Mouse (Mus musculus) midbrain, postnatal 0 days (tissue): ENCODE results near the gene Tulp3. TPM values are rescaled to one million over a fixed set of nuclear protein-coding genes. Genes with fewer than 3 reads are reported as not detected.
A peak's percentile ranks its signal among the peaks of the same experiment; 100 is the strongest.
"Not testable (repeated sequence)": the region's sequence is repeated elsewhere in the genome, so short reads cannot be mapped to it uniquely, and the experiment has no call there.

ENCODE experiments used
- ATAC-seq: fragments of 200-750 bp; cut with Nextera tagmentation; 2 replicates; pipeline ENCODE4 v1.8.0; 2017; ENCODE audit warnings: moderate number of reproducible peaks, mild to moderate bottlenecking, moderate TSS enrichment, moderate library complexity; ENCODE audit not compliant: low FRiP score
- DNase-seq: peaks from one replicate; pipeline ENCODE4 v3.0.0-alpha.2; 2015; ENCODE audit warnings: low spot score
- H3K27ac ChIP-seq: fragments of 300-500 bp; sonication (generic); 2 replicates; pipeline ENCODE4 v1.5.1; 2014; ENCODE audit warnings: low read depth, mild to moderate bottlenecking, low read length, mixed read lengths
- H3K27me3 ChIP-seq: fragments of 300-500 bp; sonication (generic); 2 replicates; pipeline ENCODE4 v1.6.1; 2014; ENCODE audit warnings: low read length, control low read depth, mixed read lengths; ENCODE audit not compliant: insufficient read depth
- H3K36me3 ChIP-seq: fragments of 300-500 bp; sonication (generic); 2 replicates; pipeline ENCODE4 v1.6.1; 2014; ENCODE audit warnings: low read length, control low read depth, mixed read lengths; ENCODE audit not compliant: insufficient read depth
- H3K4me1 ChIP-seq: fragments of 300-500 bp; sonication (generic); 2 replicates; pipeline ENCODE4 v1.6.1; 2014; ENCODE audit warnings: mild to moderate bottlenecking, control low read depth, antibody characterized with exemption, low read length, mixed read lengths; ENCODE audit not compliant: insufficient read depth
- H3K4me2 ChIP-seq: fragments of 300-500 bp; sonication (generic); 2 replicates; pipeline ENCODE4 v1.6.1; 2014; ENCODE audit warnings: low read depth, mild to moderate bottlenecking, low read length, mixed read lengths; ENCODE audit not compliant: poor library complexity, severe bottlenecking
- H3K4me3 ChIP-seq: fragments of 300-500 bp; sonication (generic); 2 replicates; pipeline ENCODE4 v1.5.1; 2014; ENCODE audit warnings: low read depth, mild to moderate bottlenecking, low read length, moderate library complexity
- H3K9ac ChIP-seq: fragments of 300-500 bp; sonication (generic); replicated peaks from 2 replicates; pipeline ENCODE4 v1.6.1; 2014; ENCODE audit warnings: mild to moderate bottlenecking, low read length, moderate library complexity, mixed read lengths; ENCODE audit not compliant: poor library complexity, severe bottlenecking
- H3K9me3 ChIP-seq: fragments of 300-500 bp; sonication (generic); 2 replicates; pipeline ENCODE4 v1.6.1; 2016; ENCODE audit warnings: low read length, control low read depth
- CTCF ChIP-seq: IDR thresholded peaks from 2 replicates; pipeline ENCODE4 v1.5.1; 2016; ENCODE audit warnings: antibody characterized with exemption, mild to moderate bottlenecking
- WGBS: fragments of 180-500 bp; shearing (Covaris S2); extraction: QIAGEN DNeasy Blood & Tissue Kit; methylation state at CpG from one replicate; pipeline ENCODE4 v1.1.7; 2014; 5-methylcytosine and 5-hydroxymethylcytosine counted together
- polyA plus RNA-seq: library from polyadenylated mRNA; unstranded; fragments of >200 nt; fragmentation: Nextera tagmentation; extraction: Ambion mirVana; gene quantifications from 2 replicates; pipeline ENCODE4 v1.2.1, GENCODE M21; 2015
- total RNA-seq: library from RNA; depleted of rRNA; stranded (reverse); fragments of >200 nt; gene quantifications from 2 replicates; pipeline ENCODE4 v1.2.3, GENCODE M21; 2014

Tulp3 gene
- total and polyA plus RNA-seq, 2 experiments from 2014 or later: 14.3 to 14.7 TPM

DNA sequence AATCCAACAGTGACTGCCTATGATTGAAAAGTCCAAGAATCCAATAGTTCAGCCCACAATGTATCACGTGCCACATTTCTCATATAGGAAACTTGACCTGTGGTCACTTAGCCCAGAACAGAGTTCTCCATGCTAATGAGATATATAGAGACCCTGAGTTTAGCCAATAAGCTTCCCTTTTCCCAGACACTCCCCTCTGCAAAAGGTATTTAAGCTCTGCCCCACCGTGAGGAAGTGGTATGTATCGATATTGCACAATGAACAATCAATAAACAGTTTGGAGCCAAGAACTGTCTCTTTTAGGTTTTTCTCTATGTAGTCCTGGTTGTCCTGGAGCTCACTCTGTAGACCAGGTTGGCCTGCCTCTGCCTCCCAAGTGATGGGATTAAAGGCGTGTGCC lies 50.9 kb downstream of the Tulp3 start:
- ATAC-seq (no peak), DNase-seq (no peak)
- no peak for TF ChIP-seq CTCF
- Histone ChIP-seq H3K27me3 (peaks cover 19% of the 10 kb centered on the region), H3K9ac (no peak overlapping the region), H3K4me3 (no peak overlapping the region), H3K4me1 (peaks cover 2% of the 10 kb centered on the region; the same call in 1 of the 2 replicates), H3K36me3 (no peaks in the 10 kb centered on the region), H3K4me2 (no peak overlapping the region), H3K9me3 (no peaks in the 10 kb centered on the region), H3K27ac (no peak overlapping the region)
- WGBS: 73% methylated on average over 4 of the region's 4 CpGs

DNA sequence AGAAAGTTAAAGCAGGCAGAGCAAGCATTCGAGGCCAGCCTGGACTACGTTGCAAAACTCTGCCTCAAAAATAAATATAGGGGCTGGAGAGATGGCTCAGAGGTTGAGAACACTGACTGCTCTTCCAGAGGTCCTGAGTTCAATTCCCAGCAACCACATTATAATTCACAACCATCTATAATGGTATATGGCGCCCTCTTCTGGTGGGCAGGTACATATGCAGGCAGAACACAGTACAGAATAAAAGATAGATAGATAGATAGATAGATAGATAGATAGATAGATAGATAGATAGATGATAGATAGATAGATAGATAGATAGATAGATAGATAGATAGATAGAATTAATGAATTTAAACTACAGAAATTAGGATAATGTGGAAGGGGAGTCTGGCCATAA lies 53.0 kb downstream of the Tulp3 start:
- ATAC-seq, H3K4me1 ChIP-seq, H3K9ac ChIP-seq, H3K9me3 ChIP-seq, H3K4me3 ChIP-seq, H3K27ac ChIP-seq, H3K4me2 ChIP-seq, DNase-seq, H3K36me3 ChIP-seq: not testable (repeated sequence)
- H3K27me3 ChIP-seq: peaks cover 39% of the 10 kb centered on the region
- TF ChIP-seq CTCF: peak; percentile 29
- WGBS: 72% methylated on average over 3 of the region's 3 CpGs

DNA sequence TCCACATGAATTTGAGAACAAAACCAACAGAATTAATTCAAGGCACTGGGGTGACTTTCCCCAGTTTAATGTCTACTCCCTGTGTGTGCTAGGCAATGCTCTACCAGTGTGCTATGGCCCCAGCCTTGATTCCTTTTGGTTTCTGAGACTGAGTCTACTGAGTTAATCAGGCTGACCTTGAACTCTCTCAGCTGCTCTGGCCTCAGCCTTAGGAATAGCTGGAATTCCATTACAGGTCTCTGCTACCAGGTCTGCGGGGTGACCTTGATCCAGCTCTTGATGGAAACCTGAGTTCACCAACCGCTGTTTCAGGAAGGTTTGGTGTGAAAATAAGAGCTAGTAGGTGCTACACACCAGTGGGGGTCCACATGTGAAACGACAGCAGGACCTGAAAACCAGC lies 53.8 kb downstream of the Tulp3 start:
- H3K9me3 ChIP-seq: no peaks in the 10 kb centered on the region
- H3K27ac ChIP-seq: no peak overlapping the region
- TF ChIP-seq CTCF: no peak
- 82% methylated on average over 3 of the region's 3 CpGs for WGBS
- H3K9ac ChIP-seq: no peak overlapping the region
- H3K4me2 ChIP-seq: no peak overlapping the region
- ATAC-seq (no peak), DNase-seq (no peak)
- no peak overlapping the region for H3K4me3 ChIP-seq
- H3K36me3 ChIP-seq: no peaks in the 10 kb centered on the region
- peaks cover 39% of the 10 kb centered on the region for H3K27me3 ChIP-seq
- H3K4me1 ChIP-seq: peaks cover 7% of the 10 kb centered on the region; the same call in 1 of the 2 replicates

DNA sequence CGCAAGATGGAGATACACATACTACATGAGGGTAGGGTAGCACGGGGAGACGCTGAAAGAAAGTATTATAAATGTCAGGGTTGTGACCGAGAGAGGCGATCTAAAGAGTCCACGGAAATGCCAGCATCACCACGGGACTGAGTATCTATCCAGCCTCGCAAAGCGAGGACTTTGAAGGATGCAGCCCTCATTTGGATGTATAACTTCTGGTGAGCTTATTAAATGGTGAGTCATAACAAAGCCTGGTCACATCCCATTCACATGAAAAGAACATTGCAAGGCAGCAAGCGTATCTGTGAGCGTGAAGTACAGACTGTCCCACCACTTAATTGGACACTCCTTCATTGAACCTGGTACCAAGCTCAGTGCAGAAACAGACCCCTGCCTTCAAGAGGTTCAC lies 54.2 kb downstream of the Tulp3 start:
- H3K27me3 ChIP-seq: peaks cover 39% of the 10 kb centered on the region
- no peak overlapping the region for H3K4me3 ChIP-seq
- peaks cover 7% of the 10 kb centered on the region; the same call in 1 of the 2 replicates for H3K4me1 ChIP-seq
- no peak for TF ChIP-seq CTCF
- no peak overlapping the region for H3K27ac ChIP-seq
- DNase-seq (no peak), ATAC-seq (no peak)
- no peaks in the 10 kb centered on the region for H3K9me3 ChIP-seq
- H3K9ac ChIP-seq: no peak overlapping the region
- H3K36me3 ChIP-seq: no peaks in the 10 kb centered on the region
- no peak overlapping the region for H3K4me2 ChIP-seq
- WGBS: 51% methylated on average over 11 of the region's 11 CpGs

DNA sequence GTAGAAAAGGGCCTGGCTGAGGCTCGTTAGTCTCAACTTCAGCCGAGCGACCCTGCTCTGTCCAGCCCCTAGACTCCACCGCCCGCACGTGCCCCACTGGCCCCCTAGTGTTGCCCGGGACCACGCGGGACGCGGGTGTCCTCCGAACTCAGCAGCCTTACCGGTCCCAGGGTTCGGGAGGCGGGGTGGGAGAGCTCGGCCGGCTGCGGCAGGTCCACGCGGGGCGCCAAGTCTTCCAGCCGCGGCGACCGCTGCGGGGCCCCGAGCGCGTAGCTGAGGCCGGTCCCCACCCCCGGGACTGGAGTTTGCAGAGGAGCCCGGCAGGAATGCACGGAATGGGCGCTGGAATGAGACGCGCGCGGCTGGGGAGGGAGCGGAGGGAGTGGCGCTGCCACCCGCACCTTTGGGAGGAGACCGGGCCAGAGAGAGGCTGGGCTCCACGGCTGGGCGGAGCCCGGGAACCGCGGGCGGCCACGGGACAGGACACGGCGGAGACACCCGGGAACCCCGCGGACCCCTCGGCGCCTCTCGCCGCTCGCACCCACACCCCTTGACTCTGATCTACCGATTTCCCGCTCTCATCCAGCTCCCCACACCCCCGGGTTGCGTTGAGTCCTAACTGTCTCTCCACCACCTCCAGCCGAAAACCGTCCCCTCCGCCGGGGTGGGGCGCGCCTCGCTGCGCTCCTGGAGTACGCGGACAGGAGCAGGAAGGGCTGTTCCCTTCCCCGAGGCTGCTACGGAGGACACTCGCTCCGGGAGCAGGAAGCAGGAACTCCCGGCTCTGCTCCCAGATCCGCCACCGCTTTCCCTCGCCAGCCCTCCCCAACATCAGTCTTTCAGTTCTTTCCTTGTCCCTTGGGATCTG lies 55.3 kb downstream of the Tulp3 start, which contains the start of gene Tead4:
Gene Tead4 (minus strand): TSS at position 690 of the 868 bp plus-strand sequence.
- Histone ChIP-seq H3K4me2 (peak within 1 kb of the TSS; percentile 100), H3K9ac (peak within 1 kb of the TSS; percentile 51), H3K4me1 (peaks cover 7% of the 10 kb centered on the region; the same call in 1 of the 2 replicates), H3K4me3 (peak within 1 kb of the TSS; percentile 69), H3K27ac (no peak within 1 kb of the TSS), H3K9me3 (no peaks in the 10 kb centered on the region), H3K36me3 (no peaks in the 10 kb centered on the region), H3K27me3 (peaks cover 39% of the 10 kb centered on the region)
- peak; percentile 12 for DNase-seq
- TF ChIP-seq CTCF: no peak
- peak; percentile 50 for ATAC-seq
- under 1% methylated on average over 62 of the region's 81 CpGs for WGBS
